Mouse (Mus musculus) right cerebral cortex, postnatal 10 days (tissue): ENCODE measurements around the gene Cdk12.
A peak's percentile ranks its signal among the peaks of the same experiment; 100 is the strongest.
"Not testable (repeated sequence)": the region's sequence is repeated elsewhere in the genome, so short reads cannot be mapped to it uniquely, and the experiment has no call there.

Source experiments
- DNase-seq, 2 experiments: peaks; one replicate each; pipeline ENCODE4 v3.0.0; 2021; ENCODE audit warnings: low spot score in 2 of 2

Gene Cdk12

GRCm38 (mm10) chr11:98202641-98203350 lies at the start of gene Cdk12:
Gene Cdk12 (plus strand): TSS chr11:98203059.
- peak; percentile 98 for DNase-seq

GRCm38 (mm10) chr11:98155094-98155493 lies 47.8 kb upstream of the Cdk12 start:
- no peak for DNase-seq

- DNase-seq, result no peak
Measured at GRCm38 (mm10) chr11:98168400-98168799, 34.5 kb upstream of the Cdk12 start.

- DNase-seq, result not testable (repeated sequence)
Measured at GRCm38 (mm10) chr11:98182149-98182548, 20.7 kb upstream of the Cdk12 start.

- no peak for DNase-seq
Measured at GRCm38 (mm10) chr11:98187640-98188395, 15.0 kb upstream of the Cdk12 start.

- DNase-seq, result no peak
Measured at GRCm38 (mm10) chr11:98190820-98191219, 12.0 kb upstream of the Cdk12 start.

GRCm38 (mm10) chr11:98192901-98193805 lies 9.7 kb upstream of the Cdk12 start, which contains the start of gene Med1:
Gene Med1 (minus strand): TSS chr11:98193293.
- DNase-seq, result peak; percentile 96 to 97

GRCm38 (mm10) chr11:98201791-98202640 lies 843 bp upstream of the Cdk12 start:
- DNase-seq, result peak in 1 of 2 experiments; percentile 38

- peak in 1 of 2 experiments; percentile 65 for DNase-seq
Measured at GRCm38 (mm10) chr11:98203351-98203911, 572 bp downstream of the Cdk12 start.

GRCm38 (mm10) chr11:98203931-98204421 lies 1.1 kb downstream of the Cdk12 start:
- no peak for DNase-seq

GRCm38 (mm10) chr11:98205463-98205862 lies 2.6 kb downstream of the Cdk12 start:
- no peak for DNase-seq

- DNase-seq, result not testable (repeated sequence)
Measured at GRCm38 (mm10) chr11:98206281-98206680, 3.4 kb downstream of the Cdk12 start.

- not testable (repeated sequence) for DNase-seq
Measured at GRCm38 (mm10) chr11:98209661-98210060, 6.8 kb downstream of the Cdk12 start.

- no peak for DNase-seq
Measured at GRCm38 (mm10) chr11:98213311-98213710, 10.5 kb downstream of the Cdk12 start.

- DNase-seq, result no peak
Measured at GRCm38 (mm10) chr11:98226349-98226748, 23.5 kb downstream of the Cdk12 start.

GRCm38 (mm10) chr11:98238416-98238815 lies 35.6 kb downstream of the Cdk12 start:
- DNase-seq, result no peak

GRCm38 (mm10) chr11:98238995-98239394 lies 36.1 kb downstream of the Cdk12 start:
- DNase-seq, result no peak

- DNase-seq, result not testable (repeated sequence)
Measured at GRCm38 (mm10) chr11:98242910-98243309, 40.1 kb downstream of the Cdk12 start.

GRCm38 (mm10) chr11:98244415-98244814 lies 41.6 kb downstream of the Cdk12 start:
- no peak for DNase-seq

- no peak for DNase-seq
Measured at GRCm38 (mm10) chr11:98247325-98247724, 44.5 kb downstream of the Cdk12 start.
